Mouse (Mus musculus) thymus, adult 2 months (tissue): ENCODE measurements around the gene BC049715. TPM values are rescaled to one million over a fixed set of nuclear protein-coding genes. Genes with fewer than 3 reads are reported as not detected.
"Not testable (repeated sequence)": the region's sequence is repeated elsewhere in the genome, so short reads cannot be mapped to it uniquely, and the experiment has no call there.

ENCODE experiments used
- DNase-seq: peaks from one replicate; pipeline ENCODE4 v3.0.0; 2021
- H3K27ac ChIP-seq: fragments of 200-500 bp; 2 replicates; pipeline ENCODE4 v1.5.1; 2012; ENCODE audit warnings: low read length, control low read depth; ENCODE audit not compliant: control insufficient read depth, insufficient read depth
- H3K27me3 ChIP-seq: fragments of 200-500 bp; 2 replicates; pipeline ENCODE4 v1.6.1; 2012; ENCODE audit warnings: mild to moderate bottlenecking, low read length, moderate library complexity, mixed read lengths; ENCODE audit not compliant: control insufficient read depth, insufficient read depth
- H3K36me3 ChIP-seq: fragments of 200-500 bp; 2 replicates; pipeline ENCODE4 v1.6.1; 2012; ENCODE audit warnings: mild to moderate bottlenecking, low read length, moderate library complexity; ENCODE audit not compliant: control insufficient read depth, insufficient read depth
- H3K4me1 ChIP-seq: fragments of 200-500 bp; replicated peaks from 2 replicates; pipeline ENCODE4 v1.6.1; 2012; ENCODE audit warnings: low read length; ENCODE audit not compliant: control insufficient read depth, insufficient read depth
- H3K4me3 ChIP-seq: fragments of 200-500 bp; 2 replicates; pipeline ENCODE4 v1.5.1; 2012; ENCODE audit warnings: mild to moderate bottlenecking, low read length, control low read depth, moderate library complexity; ENCODE audit not compliant: control insufficient read depth, insufficient read depth
- CTCF ChIP-seq: fragments of 200-500 bp; IDR thresholded peaks from 2 replicates; pipeline ENCODE4 v1.5.1; 2012; ENCODE audit warnings: mild to moderate bottlenecking, control low read depth, low read length, moderate library complexity, borderline replicate concordance; ENCODE audit not compliant: control insufficient read depth, poor library complexity, insufficient read depth; ENCODE audit errors: extremely low read depth
- POLR2A ChIP-seq: fragments of 200-500 bp; IDR thresholded peaks from 2 replicates; pipeline ENCODE4 v1.6.1; 2012; ENCODE audit warnings: mild to moderate bottlenecking, low read length, control low read depth, moderate library complexity; ENCODE audit not compliant: control insufficient read depth, poor library complexity, insufficient read depth; ENCODE audit errors: extremely low read depth
- WGBS: fragments of 180-500 bp; shearing (Covaris S2); methylation state at CpG from one replicate; pipeline ENCODE4 v1.1.7; 2018; 5-methylcytosine and 5-hydroxymethylcytosine counted together
- polyA plus RNA-seq: library from polyadenylated mRNA; depleted of rRNA; stranded (reverse); fragments of >200 nt; gene quantifications from 2 replicates; pipeline ENCODE4 v1.2.3, GENCODE M21; 2012

The BC049715 gene
- polyA plus RNA-seq, 1 experiment: 0.86 TPM

- WGBS: under 1% methylated on average over 24 of the region's 24 CpGs
- H3K27me3 ChIP-seq: no peaks in the 10 kb centered on the region
- H3K36me3 ChIP-seq: no peaks in the 10 kb centered on the region
- peak overlapping the region; percentile 23 for H3K4me3 ChIP-seq
- peaks cover 13% of the 10 kb centered on the region for H3K4me1 ChIP-seq
- DNase-seq: no peak
- TF ChIP-seq POLR2A (no peak), CTCF (no peak)
- H3K27ac ChIP-seq: no peak overlapping the region
Measured at GRCm38 (mm10) chr6:136793831-136794525, 33.4 kb upstream of the BC049715 start.

- H3K36me3 ChIP-seq: no peaks in the 10 kb centered on the region
- whole genome bisulfite sequencing: 79% methylated on average over 1 of the region's 1 CpGs
- TF ChIP-seq POLR2A (no peak), CTCF (no peak)
- no peak for DNase-seq
- H3K27me3 ChIP-seq: no peaks in the 10 kb centered on the region
- H3K27ac ChIP-seq: no peak overlapping the region
- H3K4me1 ChIP-seq: peaks cover 13% of the 10 kb centered on the region
- H3K4me3 ChIP-seq: no peak overlapping the region
Measured at GRCm38 (mm10) chr6:136795110-136795509, 32.3 kb upstream of the BC049715 start.

- WGBS: 95% methylated on average over 6 of the region's 6 CpGs
- H3K36me3 ChIP-seq: no peaks in the 10 kb centered on the region
- peaks cover 13% of the 10 kb centered on the region for H3K4me1 ChIP-seq
Measured at GRCm38 (mm10) chr6:136795850-136796249, 31.6 kb upstream of the BC049715 start.

GRCm38 (mm10) chr6:136797874-136798693, 29.3 kb upstream of the BC049715 start:
- H3K4me3 ChIP-seq, H3K27me3 ChIP-seq, H3K36me3 ChIP-seq, DNase-seq, H3K27ac ChIP-seq, H3K4me1 ChIP-seq: not testable (repeated sequence)
- 94% methylated on average over 3 of the region's 3 CpGs for WGBS

More at GRCm38 (mm10) chr6:136795850-136796249, 31.6 kb upstream of the BC049715 start:
- TF ChIP-seq POLR2A (no peak), CTCF (no peak)
- Histone ChIP-seq H3K27me3 (no peaks in the 10 kb centered on the region), H3K4me3 (no peak overlapping the region), H3K27ac (no peak overlapping the region)
- DNase-seq: no peak

GRCm38 (mm10) chr6:136800710-136801109, 26.7 kb upstream of the BC049715 start:
- no peak overlapping the region for H3K4me3 ChIP-seq
- no peaks in the 10 kb centered on the region for H3K27me3 ChIP-seq
- TF ChIP-seq POLR2A (no peak), CTCF (no peak)
- no peaks in the 10 kb centered on the region for H3K36me3 ChIP-seq
- no peak for DNase-seq
- H3K4me1 ChIP-seq: 0 out of 2 replicates have a peak, but pooled peaks cover 4% of the 10 kb centered on the region
- 96% methylated on average over 8 of the region's 8 CpGs for WGBS
- no peak overlapping the region for H3K27ac ChIP-seq

- H3K27ac ChIP-seq: no peak overlapping the region
- WGBS: 96% methylated on average over 6 of the region's 6 CpGs
- H3K4me3 ChIP-seq: no peak overlapping the region
- TF ChIP-seq CTCF: no peak
- no peak for TF ChIP-seq POLR2A
- H3K27me3 ChIP-seq: no peaks in the 10 kb centered on the region
- no peak for DNase-seq
- no peaks in the 10 kb centered on the region for H3K36me3 ChIP-seq
- H3K4me1 ChIP-seq: 0 out of 2 replicates have a peak, but pooled peaks cover 4% of the 10 kb centered on the region
Measured at GRCm38 (mm10) chr6:136801274-136801673, 26.2 kb upstream of the BC049715 start.
